35 mouse cellular contexts compared by ENCODE assay signal in the genomic region with DNA sequence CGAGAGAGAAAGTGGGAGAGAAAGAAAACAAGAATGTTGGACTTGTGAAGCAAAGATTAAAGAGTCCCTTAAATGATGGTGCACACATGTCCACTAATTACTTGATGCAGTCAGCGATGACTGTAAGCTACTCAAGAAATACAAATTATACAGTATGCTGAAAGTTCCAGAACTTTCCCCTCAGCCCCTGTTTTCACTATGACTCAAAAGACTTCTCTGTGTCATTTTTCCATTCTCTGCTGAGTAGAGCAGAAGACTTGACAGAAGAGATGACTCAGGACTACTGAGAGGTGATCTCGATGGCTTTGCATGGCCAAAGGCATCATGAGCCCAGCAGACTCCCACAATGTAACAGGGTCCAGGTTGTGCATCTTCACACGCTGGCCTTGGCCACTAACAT.
"Had no signal": no experiment of that assay in that cellular context is flagged by ENCODE, and none has a peak within 500 bp of the region (broad histone marks: within the 10 kb centered on the region; RNA-seq: fewer than 3 reads in every experiment).

No protein-coding gene starts in this region.

- H3K4me3 ChIP-seq: heart, embryonic 10.5 days; heart, embryonic 12.5 days; heart, embryonic 13.5 days; heart, embryonic 15.5 days; hindbrain, embryonic 10.5 days; hindbrain, embryonic 12.5 days; hindbrain, embryonic 13.5 days; hindbrain, embryonic 15.5 days; intestine, embryonic 15.5 days; kidney, embryonic 15.5 days; layer of hippocampus, adult 2 months had no signal

- DNase-seq: heart, postnatal 10 days; heart, postnatal 14 days; heart, postnatal 36 days; heart, postnatal 4 days; kidney, adult 11 months; kidney, adult 18-20 months; kidney, adult 2 months; kidney, adult 8-10 months; kidney, adult 9 months; kidney, postnatal 10 days; kidney, postnatal 14 days; kidney, postnatal 25 days; kidney, postnatal 36 days; kidney, postnatal 4 days; layer of hippocampus, adult 9-11 months; layer of hippocampus, postnatal 36 days had no signal

- H3K27ac ChIP-seq: heart, embryonic 10.5 days; heart, embryonic 13.5 days; heart, embryonic 15.5 days; hindbrain, embryonic 10.5 days; hindbrain, embryonic 12.5 days; hindbrain, embryonic 13.5 days; hindbrain, embryonic 14.5 days; hindbrain, embryonic 15.5 days; hindbrain, postnatal 0 days; intestine, embryonic 15.5 days; kidney, embryonic 15.5 days; kidney, postnatal 0 days; layer of hippocampus, adult 2 months had no signal

- H3K9me3 ChIP-seq: heart, embryonic 10.5 days; heart, embryonic 12.5 days; heart, embryonic 13.5 days; heart, embryonic 15.5 days; hindbrain, embryonic 10.5 days; hindbrain, embryonic 12.5 days; hindbrain, embryonic 13.5 days; hindbrain, embryonic 15.5 days; intestine, embryonic 15.5 days; kidney, embryonic 15.5 days had no signal

- H3K27me3 ChIP-seq: heart, embryonic 12.5 days; heart, embryonic 13.5 days; heart, embryonic 15.5 days; hindbrain, embryonic 12.5 days; hindbrain, embryonic 13.5 days; hindbrain, embryonic 15.5 days; intestine, embryonic 15.5 days; kidney, embryonic 15.5 days had no signal

- H3K9ac ChIP-seq: heart, embryonic 12.5 days; heart, embryonic 13.5 days; heart, embryonic 15.5 days; hindbrain, embryonic 12.5 days; hindbrain, embryonic 13.5 days; hindbrain, embryonic 14.5 days; hindbrain, embryonic 15.5 days; intestine, embryonic 15.5 days; kidney, embryonic 15.5 days had no signal

- H3K4me2 ChIP-seq: heart, embryonic 11.5 days; heart, embryonic 12.5 days; heart, embryonic 13.5 days; heart, embryonic 15.5 days; hindbrain, embryonic 12.5 days; hindbrain, embryonic 13.5 days; hindbrain, embryonic 14.5 days; hindbrain, embryonic 15.5 days; intestine, embryonic 15.5 days; kidney, embryonic 15.5 days had no signal

- H3K36me3 ChIP-seq: heart, embryonic 10.5 days; heart, embryonic 12.5 days; heart, embryonic 13.5 days; heart, embryonic 15.5 days; hindbrain, embryonic 10.5 days; hindbrain, embryonic 12.5 days; hindbrain, embryonic 13.5 days; hindbrain, embryonic 15.5 days; intestine, embryonic 15.5 days; kidney, embryonic 15.5 days had no signal

- H3K4me1 ChIP-seq: heart, embryonic 10.5 days; heart, embryonic 12.5 days; heart, embryonic 13.5 days; heart, embryonic 15.5 days; hindbrain, embryonic 12.5 days; hindbrain, embryonic 13.5 days; hindbrain, embryonic 15.5 days; intestine, embryonic 15.5 days had no signal

- ATAC-seq: hindbrain, embryonic 16.5 days; hindbrain, postnatal 0 days; inflammation-experienced regulatory T-cells, adult 6 months; intestine, embryonic 15.5 days; intestine, embryonic 16.5 days; intestine, postnatal 0 days had no signal
